Mouse (Mus musculus) frontal cortex, postnatal 10 days (tissue): ENCODE measurements around the gene Ephx1.

ENCODE experiments used
- DNase-seq, 2 experiments: peaks; one replicate each; pipeline ENCODE4 v3.0.0; 2022; ENCODE audit warnings: low spot score in 2 of 2, mixed read lengths in 1 of 2

The Ephx1 gene

GRCm38 (mm10) chr1:180976110-180976679 is 44.5 kb downstream of the Ephx1 start:
- DNase-seq, result no peak

GRCm38 (mm10) chr1:180974126-180974746 is 46.5 kb downstream of the Ephx1 start:
- no peak for DNase-seq

GRCm38 (mm10) chr1:180972941-180973340 is 47.8 kb downstream of the Ephx1 start:
- DNase-seq, result no peak

- no peak for DNase-seq
These were observed 53.4 kb downstream of the Ephx1 start for GRCm38 (mm10) chr1:180967261-180967660.

- DNase-seq, result no peak
These were observed 54.2 kb downstream of the Ephx1 start for GRCm38 (mm10) chr1:180966542-180966941.

GRCm38 (mm10) chr1:180965786-180966185 is 54.9 kb downstream of the Ephx1 start:
- no peak for DNase-seq

GRCm38 (mm10) chr1:180958797-180959196 is 61.9 kb downstream of the Ephx1 start:
- no peak for DNase-seq

- no peak for DNase-seq
These were observed 62.7 kb downstream of the Ephx1 start for GRCm38 (mm10) chr1:180957989-180958388.

GRCm38 (mm10) chr1:180956973-180957381 is 63.7 kb downstream of the Ephx1 start:
- DNase-seq, result no peak

- no peak for DNase-seq
These were observed 64.3 kb downstream of the Ephx1 start for GRCm38 (mm10) chr1:180956401-180956800.

- no peak for DNase-seq
These were observed 67.9 kb downstream of the Ephx1 start for GRCm38 (mm10) chr1:180952808-180953207.

- no peak for DNase-seq
These were observed 68.5 kb downstream of the Ephx1 start for GRCm38 (mm10) chr1:180952085-180952746.

- DNase-seq, result no peak
These were observed 74.3 kb downstream of the Ephx1 start for GRCm38 (mm10) chr1:180946448-180946847.

GRCm38 (mm10) chr1:180945001-180945980 is 75.4 kb downstream of the Ephx1 start:
- DNase-seq, result peak in 1 of 2 experiments; percentile 24

- DNase-seq, result no peak
These were observed 76.2 kb downstream of the Ephx1 start for GRCm38 (mm10) chr1:180944553-180944952.

- DNase-seq, result no peak
These were observed 76.8 kb downstream of the Ephx1 start for GRCm38 (mm10) chr1:180943896-180944295.

GRCm38 (mm10) chr1:180943032-180943644 is 77.6 kb downstream of the Ephx1 start:
- no peak for DNase-seq

GRCm38 (mm10) chr1:180942166-180943031 is 78.3 kb downstream of the Ephx1 start, which contains the start of gene Tmem63a:
Tmem63a (plus strand) TSS chr1:180942344.
- peak in 1 of 2 experiments; percentile 32 for DNase-seq

GRCm38 (mm10) chr1:180941726-180942125 is 79.0 kb downstream of the Ephx1 start:
- no peak for DNase-seq

GRCm38 (mm10) chr1:180940776-180941460 is 79.8 kb downstream of the Ephx1 start:
- no peak for DNase-seq
